Mouse (Mus musculus): Measurements from ENCODE around the gene Dnah11.

Dnah11 gene

GRCm38 (mm10) chr12:118085291-118085690, 113.6 kb downstream of the Dnah11 start:
- no peak for DNase-seq (ENCODE audit: low spot score in 2 of 2)

- DNase-seq (ENCODE audit: low spot score in 2 of 2), result no peak
Measured at GRCm38 (mm10) chr12:118084806-118085205, 114.0 kb downstream of the Dnah11 start.

- no peak for DNase-seq (ENCODE audit: low spot score in 2 of 2)
Measured at GRCm38 (mm10) chr12:118084134-118084533, 114.7 kb downstream of the Dnah11 start.

- no peak for DNase-seq (ENCODE audit: low spot score in 2 of 2)
Measured at GRCm38 (mm10) chr12:118080441-118080840, 118.4 kb downstream of the Dnah11 start.

- no peak for DNase-seq (ENCODE audit: low spot score in 2 of 2)
Measured at GRCm38 (mm10) chr12:118078434-118078989, 120.3 kb downstream of the Dnah11 start.

GRCm38 (mm10) chr12:118076802-118077201, 122.0 kb downstream of the Dnah11 start:
- no peak for DNase-seq (ENCODE audit: low spot score in 2 of 2)

- DNase-seq (ENCODE audit: low spot score in 2 of 2), result no peak
Measured at GRCm38 (mm10) chr12:118072181-118072872, 126.5 kb downstream of the Dnah11 start.

- DNase-seq (ENCODE audit: low spot score in 2 of 2), result no peak
Measured at GRCm38 (mm10) chr12:118071667-118072066, 127.2 kb downstream of the Dnah11 start.

GRCm38 (mm10) chr12:118068785-118069184, 130.1 kb downstream of the Dnah11 start:
- no peak for DNase-seq (ENCODE audit: low spot score in 2 of 2)

- DNase-seq (ENCODE audit: low spot score in 2 of 2), result no peak
Measured at GRCm38 (mm10) chr12:118062343-118062742, 136.5 kb downstream of the Dnah11 start.

GRCm38 (mm10) chr12:118056876-118057275, 142.0 kb downstream of the Dnah11 start:
- peak in 1 of 2 experiments; percentile 2 for DNase-seq (ENCODE audit: low spot score in 2 of 2)

GRCm38 (mm10) chr12:118045381-118045780, 153.5 kb downstream of the Dnah11 start:
- no peak for DNase-seq (ENCODE audit: low spot score in 2 of 2)

GRCm38 (mm10) chr12:118043130-118043647, 155.7 kb downstream of the Dnah11 start:
- no peak for DNase-seq (ENCODE audit: low spot score in 2 of 2)

GRCm38 (mm10) chr12:118042196-118042595, 156.6 kb downstream of the Dnah11 start:
- DNase-seq (ENCODE audit: low spot score in 2 of 2), result no peak

GRCm38 (mm10) chr12:118034990-118035389, 163.9 kb downstream of the Dnah11 start:
- DNase-seq (ENCODE audit: low spot score in 2 of 2), result no peak

- DNase-seq (ENCODE audit: low spot score in 2 of 2), result no peak
Measured at GRCm38 (mm10) chr12:118025771-118026170, 173.1 kb downstream of the Dnah11 start.

GRCm38 (mm10) chr12:118018936-118019335, 179.9 kb downstream of the Dnah11 start:
- DNase-seq (ENCODE audit: low spot score in 2 of 2), result no peak

GRCm38 (mm10) chr12:118013872-118014271, 185.0 kb downstream of the Dnah11 start:
- no peak for DNase-seq (ENCODE audit: low spot score in 2 of 2)

GRCm38 (mm10) chr12:118011921-118012320, 186.9 kb downstream of the Dnah11 start:
- DNase-seq (ENCODE audit: low spot score in 2 of 2), result no peak

GRCm38 (mm10) chr12:117994938-117995337, 203.9 kb downstream of the Dnah11 start:
- DNase-seq (ENCODE audit: low spot score in 2 of 2), result no peak

- peak; percentile 18 to 46 for DNase-seq (ENCODE audit: low spot score in 2 of 2)
Measured at GRCm38 (mm10) chr12:117993499-117993898, 205.3 kb downstream of the Dnah11 start.

GRCm38 (mm10) chr12:117989018-117989828, 209.6 kb downstream of the Dnah11 start:
- DNase-seq (ENCODE audit: low spot score in 2 of 2), result no peak
